Mouse (Mus musculus): Measurements from ENCODE around the gene Manba. TPM values are rescaled to one million over a fixed set of nuclear protein-coding genes. Genes with fewer than 3 reads are reported as not detected.

Manba gene
- polyA plus RNA-seq (2015; fragmentation: Nextera tagmentation; extraction: Ambion mirVana) = 4.6 and 5.9 TPM in 2 replicates

DNA sequence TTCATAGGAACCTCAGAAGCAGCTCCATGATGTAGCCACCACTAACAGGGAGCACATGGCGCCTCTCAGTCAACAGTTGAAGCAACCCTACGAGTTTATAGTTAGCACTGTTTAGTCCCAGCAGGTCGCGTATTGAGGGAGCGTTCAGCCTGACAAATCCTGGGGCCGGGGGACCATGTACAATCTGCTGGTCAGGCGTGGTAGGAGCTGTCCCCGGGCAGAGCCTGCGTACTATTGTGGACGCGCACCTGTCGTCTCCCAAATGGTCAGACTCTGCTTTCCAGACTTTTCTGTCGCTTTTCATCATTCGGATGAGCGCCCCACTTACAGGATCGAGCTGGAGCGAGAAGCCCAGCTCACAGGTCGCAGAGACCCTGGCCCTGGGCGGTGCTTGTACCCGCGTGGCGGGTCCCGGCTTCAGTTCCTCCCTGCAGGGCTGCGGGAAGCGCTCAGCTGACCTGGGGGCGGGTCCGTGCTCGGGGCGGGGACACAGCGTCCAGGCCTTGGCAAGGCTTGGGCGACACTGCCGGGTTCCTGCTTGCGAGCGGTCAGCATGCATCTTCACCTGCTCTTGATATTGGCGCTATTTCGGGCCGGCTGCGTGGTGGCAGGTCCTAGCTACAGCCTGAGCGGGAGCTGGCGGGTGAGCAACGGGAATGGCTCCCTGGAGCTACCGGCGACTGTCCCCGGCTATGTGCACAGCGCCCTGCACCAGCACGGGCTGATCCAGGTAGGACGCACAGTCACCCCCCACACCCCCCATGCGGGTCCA lies at the start of gene Manba:
Gene Manba, plus strand, starts transcription at position 484 of the 772 bp plus-strand sequence.
- ATAC-seq (ENCODE audit: low read depth) = peak; percentile 94
- no peaks in the 10 kb centered on the region for H3K9me3 ChIP-seq
- peak within 1 kb of the TSS; percentile 75 for H3K9ac ChIP-seq
- no peaks in the 10 kb centered on the region for H3K36me3 ChIP-seq
- 0 out of 2 replicates have a peak, but pooled peaks cover 2% of the 10 kb centered on the region for H3K27me3 ChIP-seq
- peaks cover 11% of the 10 kb centered on the region for H3K4me1 ChIP-seq (replicated peaks)
- peak within 1 kb of the TSS; percentile 98 for H3K4me2 ChIP-seq
- WGBS = 2% methylated on average over 48 of the region's 48 CpGs
- H3K4me3 ChIP-seq = peak within 1 kb of the TSS; percentile 63
- H3K27ac ChIP-seq (replicated peaks) = no peak within 1 kb of the TSS

DNA sequence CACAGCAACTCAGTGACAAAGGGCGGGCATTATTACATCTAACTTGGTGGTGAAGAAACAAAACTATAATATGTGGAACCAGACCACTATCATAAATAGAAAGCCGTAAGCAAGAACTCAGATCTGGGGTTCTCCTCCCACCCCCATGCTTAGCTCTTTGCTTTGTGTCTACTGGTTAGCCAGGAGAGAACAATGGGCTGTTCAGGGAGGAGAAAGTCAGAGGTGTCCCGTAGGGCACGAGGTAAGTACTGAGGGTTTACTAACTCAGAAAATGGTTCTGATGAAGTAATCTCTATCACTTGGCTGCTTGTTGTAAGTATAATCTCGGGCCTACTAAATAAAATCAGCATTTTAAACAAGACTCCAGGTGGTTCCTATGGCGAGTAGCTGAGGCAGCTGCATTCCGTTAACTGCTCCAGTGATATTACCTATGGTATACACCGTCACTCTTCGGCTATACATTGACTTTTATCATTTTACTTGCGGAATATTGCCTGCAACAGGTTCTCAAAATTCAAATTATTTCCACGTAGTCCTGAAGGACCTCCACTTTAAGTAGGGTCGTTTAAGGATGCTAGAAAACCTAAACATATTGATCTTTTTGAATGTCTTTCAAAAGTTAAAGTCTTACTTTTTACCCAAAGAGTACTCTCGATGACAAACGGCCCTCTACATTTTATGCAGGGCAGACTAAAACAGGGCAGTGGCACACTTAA lies 48.4 kb upstream of the Manba start:
- Histone ChIP-seq H3K4me2 (peak overlapping the region; percentile 60), H3K36me3 (0 out of 2 replicates have a peak, but pooled peaks cover 3% of the 10 kb centered on the region), H3K27ac (replicated peaks) (peak overlapping the region; percentile 100), H3K9me3 (no peaks in the 10 kb centered on the region), H3K27me3 (no peaks in the 10 kb centered on the region), H3K9ac (peak overlapping the region; percentile 75), H3K4me1 (replicated peaks) (peaks cover 29% of the 10 kb centered on the region), H3K4me3 (peak overlapping the region; percentile 94)
- 40% methylated on average over 14 of the region's 14 CpGs for WGBS
- ATAC-seq (ENCODE audit: low read depth) = no peak

DNA sequence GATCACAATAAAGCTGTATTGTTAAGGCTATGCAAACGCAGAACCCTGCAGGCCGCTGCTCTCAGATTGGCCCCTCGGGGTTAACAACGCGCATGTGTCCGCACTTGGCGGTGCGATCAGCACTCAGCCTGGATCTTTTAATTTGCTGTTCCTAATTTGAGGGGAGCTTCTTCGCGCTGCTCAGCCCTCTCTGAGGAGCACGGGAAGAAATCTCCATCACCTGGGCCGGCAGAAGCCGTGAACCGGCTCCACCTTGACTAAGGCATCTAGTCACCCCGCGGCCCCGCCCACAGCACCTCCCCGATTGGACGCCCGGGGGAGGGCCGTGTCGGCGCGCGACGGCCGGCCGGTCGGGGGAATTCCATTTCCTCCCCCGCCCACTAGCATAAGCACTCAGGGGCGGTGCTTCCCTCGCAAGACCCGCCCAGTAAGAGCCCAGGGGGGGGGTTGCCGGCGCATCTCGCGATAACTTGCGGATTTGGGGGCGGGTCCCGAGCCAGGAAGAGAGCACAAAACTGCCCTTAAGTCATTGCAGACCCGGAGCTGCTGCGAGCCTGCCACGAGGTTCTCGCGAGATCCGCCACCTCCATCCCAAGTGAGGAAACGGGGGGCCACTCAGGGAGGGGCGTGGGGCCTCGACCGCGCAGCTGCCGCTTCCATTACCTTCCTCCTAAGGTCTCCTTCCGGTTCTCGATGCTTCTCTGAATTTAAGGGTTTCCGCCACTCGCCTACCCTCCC lies 47.5 kb upstream of the Manba start, which contains the start of gene Ube2d3:
Gene Ube2d3, plus strand, starts transcription at position 392 of the 738 bp plus-strand sequence.
- peak; percentile 96 for ATAC-seq (ENCODE audit: low read depth)
- Histone ChIP-seq H3K4me1 (replicated peaks) (peaks cover 34% of the 10 kb centered on the region), H3K36me3 (0 out of 2 replicates have a peak, but pooled peaks cover 3% of the 10 kb centered on the region), H3K27me3 (no peaks in the 10 kb centered on the region), H3K27ac (replicated peaks) (peak within 1 kb of the TSS; percentile 100), H3K9me3 (no peaks in the 10 kb centered on the region), H3K4me2 (peak within 1 kb of the TSS; percentile 89), H3K9ac (peak within 1 kb of the TSS; percentile 97), H3K4me3 (peak within 1 kb of the TSS; percentile 94)
- under 1% methylated on average over 55 of the region's 56 CpGs for WGBS

DNA sequence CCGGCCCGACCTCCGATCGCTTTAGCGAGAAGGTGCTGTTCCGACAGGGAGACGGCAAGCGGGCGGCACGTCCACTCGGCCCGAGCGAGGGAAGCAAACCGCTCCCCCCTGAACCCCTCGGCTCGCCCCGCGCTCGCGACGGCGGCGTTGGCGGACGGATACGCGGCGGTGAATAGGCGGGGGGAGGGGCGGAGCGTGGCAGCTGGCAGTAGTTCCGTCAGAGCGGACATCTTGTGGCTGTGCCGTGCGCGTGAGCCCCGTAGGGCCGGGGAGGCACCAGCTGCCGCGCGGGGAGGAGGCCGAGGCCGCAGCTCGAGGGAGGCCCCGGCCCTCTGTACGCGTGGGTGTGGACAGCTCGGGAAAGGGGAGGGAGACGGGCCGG lies 46.9 kb upstream of the Manba start:
- H3K9me3 ChIP-seq = no peaks in the 10 kb centered on the region
- H3K27ac ChIP-seq (replicated peaks) = peak overlapping the region; percentile 100
- H3K4me3 ChIP-seq = peak overlapping the region; percentile 94
- peak; percentile 85 for ATAC-seq (ENCODE audit: low read depth)
- under 1% methylated on average over 48 of the region's 50 CpGs for WGBS
- 0 out of 2 replicates have a peak, but pooled peaks cover 7% of the 10 kb centered on the region for H3K36me3 ChIP-seq
- H3K4me1 ChIP-seq (replicated peaks) = peaks cover 40% of the 10 kb centered on the region
- peak overlapping the region; percentile 89 for H3K4me2 ChIP-seq
- peak overlapping the region; percentile 97 for H3K9ac ChIP-seq
- no peaks in the 10 kb centered on the region for H3K27me3 ChIP-seq

DNA sequence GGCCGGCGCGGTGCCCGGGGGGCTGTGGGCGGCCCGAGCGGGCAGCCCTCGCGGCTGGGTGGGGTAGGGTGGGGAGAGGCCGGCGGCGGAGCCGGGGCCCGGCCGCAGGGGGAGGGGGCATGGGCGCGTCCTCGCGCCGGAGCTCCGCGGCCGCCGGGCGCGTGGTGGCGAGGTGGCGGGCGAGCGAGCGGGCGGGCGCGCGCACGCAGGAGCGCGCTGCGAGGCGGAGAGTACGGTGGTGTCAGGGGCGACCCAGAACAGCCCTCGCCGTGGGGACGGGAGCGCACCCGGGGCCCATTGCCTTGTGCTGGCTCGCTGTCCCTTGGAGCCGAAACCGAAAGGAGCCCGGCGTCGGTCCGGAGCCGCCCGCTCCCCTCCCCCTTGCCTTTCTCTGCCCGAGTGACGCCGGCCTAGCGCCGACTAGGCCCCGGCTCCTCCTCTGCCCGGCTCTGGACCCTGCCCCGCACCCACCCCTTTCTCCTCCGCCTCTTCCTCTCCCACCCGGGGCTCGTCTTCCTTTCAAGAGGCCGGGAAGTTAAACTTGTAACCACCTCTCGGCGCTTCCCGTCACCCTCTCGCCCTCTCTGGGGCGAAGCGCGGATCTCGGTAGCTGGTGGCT lies 46.4 kb upstream of the Manba start:
- peak overlapping the region; percentile 97 for H3K9ac ChIP-seq
- H3K27me3 ChIP-seq = no peaks in the 10 kb centered on the region
- peak overlapping the region; percentile 94 for H3K4me3 ChIP-seq
- H3K27ac ChIP-seq (replicated peaks) = peak overlapping the region; percentile 100
- peak; percentile 64 for ATAC-seq (ENCODE audit: low read depth)
- H3K4me2 ChIP-seq = peak overlapping the region; percentile 89
- 0 out of 2 replicates have a peak, but pooled peaks cover 5% of the 10 kb centered on the region for H3K36me3 ChIP-seq
- H3K4me1 ChIP-seq (replicated peaks) = peaks cover 44% of the 10 kb centered on the region
- H3K9me3 ChIP-seq = no peaks in the 10 kb centered on the region
- WGBS = under 1% methylated on average over 55 of the region's 76 CpGs

DNA sequence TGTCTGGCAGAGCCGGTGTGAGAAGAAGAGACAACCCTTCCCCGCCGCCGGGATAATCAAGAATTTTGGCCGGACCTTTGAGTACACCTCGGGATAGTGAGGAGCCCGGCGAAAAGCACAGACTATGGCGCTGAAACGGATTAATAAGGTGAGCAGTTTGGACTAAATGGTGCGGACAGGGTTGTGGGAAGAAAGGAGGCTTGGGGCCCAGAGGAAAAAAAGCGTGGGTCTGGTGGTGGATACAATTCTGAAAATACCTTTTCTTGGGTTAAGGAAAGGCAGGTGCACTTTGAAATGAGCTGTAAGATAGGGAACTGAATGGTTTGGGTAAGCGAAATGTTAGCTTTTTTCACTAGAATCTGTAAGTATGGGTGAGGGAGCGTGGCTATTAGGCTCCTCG lies 45.8 kb upstream of the Manba start:
- no peak for ATAC-seq (ENCODE audit: low read depth)
- Histone ChIP-seq H3K4me3 (peak overlapping the region; percentile 94), H3K9ac (peak overlapping the region; percentile 97), H3K9me3 (no peaks in the 10 kb centered on the region), H3K4me1 (replicated peaks) (peaks cover 44% of the 10 kb centered on the region), H3K27ac (replicated peaks) (peak overlapping the region; percentile 100), H3K36me3 (0 out of 2 replicates have a peak, but pooled peaks cover 5% of the 10 kb centered on the region), H3K4me2 (peak overlapping the region; percentile 89), H3K27me3 (no peaks in the 10 kb centered on the region)
- WGBS = 2% methylated on average over 15 of the region's 15 CpGs

DNA sequence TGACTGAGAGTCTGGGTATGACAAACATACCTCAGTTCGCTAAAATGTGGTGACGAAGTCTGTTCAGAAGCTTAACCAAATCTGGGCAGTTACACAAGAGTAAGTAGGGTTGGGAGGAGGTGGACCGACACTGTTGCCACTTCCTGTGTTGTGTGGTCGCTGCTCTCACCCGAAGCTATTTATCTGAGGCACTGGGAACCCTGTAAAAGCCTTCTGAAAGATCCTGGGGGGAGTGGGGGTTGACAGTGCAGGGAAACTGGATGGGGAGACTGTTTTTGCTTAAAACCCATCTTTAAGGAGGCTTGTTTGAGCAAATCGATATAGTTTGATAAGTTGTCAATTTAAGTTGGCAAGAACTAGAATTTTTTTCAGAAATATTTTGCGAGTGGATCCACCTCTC lies 45.2 kb upstream of the Manba start:
- ATAC-seq (ENCODE audit: low read depth) = no peak
- Histone ChIP-seq H3K27me3 (no peaks in the 10 kb centered on the region), H3K4me3 (peak overlapping the region; percentile 94), H3K36me3 (0 out of 2 replicates have a peak, but pooled peaks cover 5% of the 10 kb centered on the region), H3K4me2 (peak overlapping the region; percentile 89), H3K9ac (peak overlapping the region; percentile 97), H3K9me3 (no peaks in the 10 kb centered on the region), H3K4me1 (replicated peaks) (peaks cover 47% of the 10 kb centered on the region), H3K27ac (replicated peaks) (no peak overlapping the region)
- WGBS = 27% methylated on average over 7 of the region's 7 CpGs

DNA sequence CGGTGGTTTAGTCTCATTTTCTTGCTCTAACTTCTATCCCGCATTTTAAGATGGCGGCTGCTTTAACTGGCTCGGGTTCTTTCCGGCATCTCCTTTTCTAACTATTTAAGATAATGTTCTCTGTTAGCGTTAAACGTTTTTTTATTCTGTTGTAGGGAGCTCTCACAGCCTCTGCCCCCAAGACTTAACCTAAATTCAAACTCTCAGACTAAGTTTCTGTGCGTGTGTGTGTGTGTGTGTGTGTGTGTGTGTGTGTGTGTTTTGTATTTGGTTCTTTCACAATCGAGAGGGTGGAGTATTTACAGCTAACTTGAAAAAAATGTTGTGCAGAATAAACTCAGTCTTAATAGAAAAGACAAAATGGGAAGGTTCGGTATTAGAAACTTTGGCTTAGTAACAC lies 44.8 kb upstream of the Manba start:
- WGBS = 61% methylated on average over 10 of the region's 10 CpGs
- Histone ChIP-seq H3K4me2 (peak overlapping the region; percentile 89), H3K27me3 (no peaks in the 10 kb centered on the region), H3K4me1 (replicated peaks) (peaks cover 47% of the 10 kb centered on the region), H3K9ac (peak overlapping the region; percentile 97), H3K27ac (replicated peaks) (no peak overlapping the region), H3K36me3 (0 out of 2 replicates have a peak, but pooled peaks cover 5% of the 10 kb centered on the region), H3K4me3 (peak overlapping the region; percentile 94), H3K9me3 (no peaks in the 10 kb centered on the region)
- ATAC-seq (ENCODE audit: low read depth) = no peak

DNA sequence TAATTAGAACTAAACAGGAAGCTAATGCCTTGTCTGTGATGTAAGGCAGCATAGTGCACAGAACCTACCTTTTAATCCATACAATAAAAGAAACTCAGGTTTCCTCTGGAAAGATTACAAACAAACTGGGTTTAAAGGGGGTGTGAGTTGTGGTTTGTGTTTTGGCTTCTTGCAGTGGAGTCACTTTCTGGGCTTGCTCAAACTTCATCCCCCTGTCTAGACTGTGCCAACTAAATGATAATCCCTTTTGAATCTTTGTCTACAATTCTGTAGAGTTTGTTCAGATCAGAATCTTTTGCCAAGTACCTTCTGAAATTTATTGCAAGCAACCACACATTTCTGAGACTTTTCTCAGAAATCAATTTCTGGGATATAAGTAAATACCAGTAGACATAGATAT lies 40.5 kb upstream of the Manba start:
- H3K9me3 ChIP-seq = no peaks in the 10 kb centered on the region
- ATAC-seq (ENCODE audit: low read depth) = no peak
- no peak overlapping the region for H3K9ac ChIP-seq
- H3K4me2 ChIP-seq = no peak overlapping the region
- H3K4me3 ChIP-seq = no peak overlapping the region
- H3K27me3 ChIP-seq = no peaks in the 10 kb centered on the region
- 0 out of 2 replicates have a peak, but pooled peaks cover 5% of the 10 kb centered on the region for H3K36me3 ChIP-seq
- H3K27ac ChIP-seq (replicated peaks) = no peak overlapping the region
- peaks cover 41% of the 10 kb centered on the region for H3K4me1 ChIP-seq (replicated peaks)

DNA sequence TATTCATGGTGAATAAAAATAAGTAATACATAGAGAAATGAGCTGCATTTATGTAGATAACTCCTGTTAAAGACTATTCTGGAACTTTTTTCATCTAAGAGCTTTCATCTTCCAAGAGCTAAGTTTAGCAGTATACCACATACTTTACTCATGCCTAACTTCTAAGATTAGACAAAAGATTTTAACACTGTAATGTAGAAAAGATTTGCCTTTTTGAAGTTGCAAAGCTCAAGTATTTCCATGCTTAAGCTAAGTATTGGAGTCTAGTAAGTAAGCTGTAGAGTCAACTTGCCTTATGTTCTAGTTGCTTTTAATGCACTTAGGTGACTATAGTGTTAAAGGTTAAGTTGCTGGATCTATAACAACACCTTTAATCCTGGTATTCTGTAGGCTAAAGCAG lies 26.4 kb upstream of the Manba start:
- Histone ChIP-seq H3K36me3 (peaks cover 43% of the 10 kb centered on the region), H3K4me1 (replicated peaks) (no peaks in the 10 kb centered on the region), H3K27me3 (no peaks in the 10 kb centered on the region), H3K27ac (replicated peaks) (no peak overlapping the region), H3K9me3 (no peaks in the 10 kb centered on the region), H3K4me2 (no peak overlapping the region), H3K4me3 (no peak overlapping the region), H3K9ac (no peak overlapping the region)
- ATAC-seq (ENCODE audit: low read depth) = no peak

DNA sequence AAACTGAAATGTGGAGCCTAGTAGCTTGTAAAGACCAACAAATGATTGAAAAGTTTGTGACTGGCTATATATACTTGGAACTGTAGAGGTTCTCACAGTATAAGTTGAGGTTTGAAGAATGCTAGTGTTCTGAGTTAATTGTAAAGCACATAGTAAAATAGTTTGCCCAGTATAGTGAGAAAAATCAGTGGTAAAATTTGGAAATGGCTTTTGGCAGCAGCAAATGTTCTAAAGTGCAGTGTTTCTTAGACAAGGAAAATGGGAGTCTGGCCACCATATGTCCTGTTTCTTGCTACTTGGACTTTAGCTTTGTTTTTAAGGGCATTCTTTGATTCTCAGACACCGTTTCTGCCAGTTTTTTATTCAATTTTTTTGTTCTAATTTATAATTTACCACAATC lies 17.0 kb upstream of the Manba start:
- WGBS = 82% methylated on average over 1 of the region's 1 CpGs
- Histone ChIP-seq H3K9ac (no peak overlapping the region), H3K27me3 (no peaks in the 10 kb centered on the region), H3K9me3 (no peaks in the 10 kb centered on the region), H3K4me1 (replicated peaks) (no peaks in the 10 kb centered on the region), H3K27ac (replicated peaks) (no peak overlapping the region), H3K36me3 (peaks cover 10% of the 10 kb centered on the region; the same call in 1 of the 2 replicates), H3K4me3 (no peak overlapping the region), H3K4me2 (no peak overlapping the region)
- ATAC-seq (ENCODE audit: low read depth) = no peak

Data from neural tube, embryonic 13.5 days (tissue).